Mouse (Mus musculus) hindbrain, embryonic 14.5 days (tissue): ENCODE data around the gene Slc8a3. TPM values are rescaled to one million over a fixed set of nuclear protein-coding genes. Genes with fewer than 3 reads are reported as not detected.

Experiments
- ATAC-seq: fragments of 200-750 bp; cut with Nextera tagmentation; 2 replicates; pipeline ENCODE4 v1.8.0; 2017; ENCODE audit warnings: moderate number of reproducible peaks, mild to moderate bottlenecking, moderate TSS enrichment, moderate library complexity; ENCODE audit not compliant: low FRiP score
- DNase-seq: peaks from one replicate; pipeline ENCODE4 v3.0.0-alpha.2; 2015; ENCODE audit warnings: low spot score
- H3K27ac ChIP-seq: fragments of 300-500 bp; sonication (generic); 2 replicates; pipeline ENCODE4 v1.5.1; 2014; ENCODE audit warnings: mild to moderate bottlenecking, moderate library complexity
- H3K27me3 ChIP-seq: fragments of 300-500 bp; sonication (generic); 2 replicates; pipeline ENCODE4 v1.6.1; 2014; ENCODE audit warnings: mild to moderate bottlenecking, low read length, mixed read lengths; ENCODE audit not compliant: control insufficient read depth, insufficient read depth
- H3K36me3 ChIP-seq: fragments of 300-500 bp; sonication (generic); replicated peaks from 2 replicates; pipeline ENCODE4 v1.6.1; 2014; ENCODE audit not compliant: control insufficient read depth, insufficient read depth
- H3K4me1 ChIP-seq: fragments of 300-500 bp; sonication (generic); replicated peaks from 2 replicates; pipeline ENCODE4 v1.6.1; 2014; ENCODE audit warnings: antibody characterized with exemption, low read length, mixed read lengths; ENCODE audit not compliant: control insufficient read depth, insufficient read depth
- H3K4me2 ChIP-seq: fragments of 300-500 bp; sonication (generic); replicated peaks from 2 replicates; pipeline ENCODE4 v1.6.1; 2014; ENCODE audit warnings: mild to moderate bottlenecking, moderate library complexity
- H3K4me3 ChIP-seq: fragments of 300-500 bp; sonication (generic); replicated peaks from 2 replicates; pipeline ENCODE4 v1.5.1; 2014; ENCODE audit warnings: mild to moderate bottlenecking, low read length
- H3K9ac ChIP-seq: fragments of 300-500 bp; sonication (generic); 2 replicates; pipeline ENCODE4 v1.6.1; 2014
- H3K9me3 ChIP-seq: fragments of 300-500 bp; sonication (generic); 2 replicates; pipeline ENCODE4 v1.6.1; 2016; ENCODE audit warnings: low read length; ENCODE audit not compliant: control insufficient read depth
- WGBS: fragments of 180-500 bp; shearing (Covaris S2); extraction: QIAGEN DNeasy Blood & Tissue Kit; methylation state at CpG from one replicate; pipeline ENCODE4 v1.1.7; 2014; 5-methylcytosine and 5-hydroxymethylcytosine counted together
- polyA plus RNA-seq: library from polyadenylated mRNA; unstranded; fragments of >200 nt; fragmentation: Nextera tagmentation; extraction: Ambion mirVana; gene quantifications from 2 replicates; pipeline ENCODE4 v1.2.1, GENCODE M21; 2014

Gene Slc8a3
- polyA plus RNA-seq, 1 experiment from 2014 or later: 12.1 TPM

- DNase-seq (no peak), ATAC-seq (no peak)
- Histone ChIP-seq H3K4me1 (no peaks in the 10 kb centered on the region), H3K9me3 (no peaks in the 10 kb centered on the region), H3K4me3 (no peak overlapping the region), H3K27ac (no peak overlapping the region), H3K4me2 (no peak overlapping the region), H3K27me3 (no peaks in the 10 kb centered on the region), H3K36me3 (no peaks in the 10 kb centered on the region), H3K9ac (no peak overlapping the region)
- 78% methylated on average over 7 of the region's 7 CpGs for WGBS
These were observed 88.0 kb downstream of the Slc8a3 start for GRCm38 (mm10) chr12:81244954-81245353.

- H3K4me2 ChIP-seq: no peak overlapping the region
- H3K36me3 ChIP-seq: no peaks in the 10 kb centered on the region
- no peaks in the 10 kb centered on the region for H3K4me1 ChIP-seq
- H3K9me3 ChIP-seq: no peaks in the 10 kb centered on the region
- ATAC-seq (no peak), DNase-seq (no peak)
- WGBS: 83% methylated on average over 1 of the region's 1 CpGs
- no peak overlapping the region for H3K9ac ChIP-seq
- no peak overlapping the region for H3K27ac ChIP-seq
- no peak overlapping the region for H3K4me3 ChIP-seq
- no peaks in the 10 kb centered on the region for H3K27me3 ChIP-seq
These were observed 88.5 kb downstream of the Slc8a3 start for GRCm38 (mm10) chr12:81244492-81244891.

- no peak for DNase-seq
- WGBS: 94% methylated on average over 2 of the region's 2 CpGs
- no peak overlapping the region for H3K4me3 ChIP-seq
These were observed 91.3 kb downstream of the Slc8a3 start for GRCm38 (mm10) chr12:81241676-81242075.

GRCm38 (mm10) chr12:81241096-81241495 lies 91.9 kb downstream of the Slc8a3 start:
- no peak overlapping the region for H3K4me3 ChIP-seq
- ATAC-seq: no peak
- DNase-seq: no peak
- no peak overlapping the region for H3K4me2 ChIP-seq
- no peaks in the 10 kb centered on the region for H3K36me3 ChIP-seq
- H3K4me1 ChIP-seq: no peaks in the 10 kb centered on the region
- H3K27ac ChIP-seq: no peak overlapping the region
- H3K9me3 ChIP-seq: no peaks in the 10 kb centered on the region
- 80% methylated on average over 4 of the region's 4 CpGs for WGBS
- no peaks in the 10 kb centered on the region for H3K27me3 ChIP-seq
- H3K9ac ChIP-seq: no peak overlapping the region

More at GRCm38 (mm10) chr12:81241676-81242075, 91.3 kb downstream of the Slc8a3 start:
- ATAC-seq: no peak
- no peaks in the 10 kb centered on the region for H3K4me1 ChIP-seq
- H3K9me3 ChIP-seq: no peaks in the 10 kb centered on the region
- no peak overlapping the region for H3K9ac ChIP-seq
- no peak overlapping the region for H3K4me2 ChIP-seq
- H3K27ac ChIP-seq: no peak overlapping the region
- no peaks in the 10 kb centered on the region for H3K36me3 ChIP-seq
- no peaks in the 10 kb centered on the region for H3K27me3 ChIP-seq

- H3K9ac ChIP-seq: no peak overlapping the region
- WGBS: 98% methylated on average over 1 of the region's 1 CpGs
- H3K36me3 ChIP-seq: no peaks in the 10 kb centered on the region
These were observed 95.8 kb downstream of the Slc8a3 start for GRCm38 (mm10) chr12:81237158-81237557.

GRCm38 (mm10) chr12:81235456-81236330 lies 97.3 kb downstream of the Slc8a3 start:
- Histone ChIP-seq H3K4me3 (no peak overlapping the region), H3K27ac (no peak overlapping the region), H3K36me3 (no peaks in the 10 kb centered on the region), H3K9me3 (no peaks in the 10 kb centered on the region), H3K27me3 (no peaks in the 10 kb centered on the region), H3K4me1 (no peaks in the 10 kb centered on the region), H3K9ac (no peak overlapping the region), H3K4me2 (no peak overlapping the region)
- WGBS: 86% methylated on average over 10 of the region's 10 CpGs
- ATAC-seq: no peak
- no peak for DNase-seq

More at GRCm38 (mm10) chr12:81237158-81237557, 95.8 kb downstream of the Slc8a3 start:
- no peak for ATAC-seq
- no peaks in the 10 kb centered on the region for H3K27me3 ChIP-seq
- no peak overlapping the region for H3K27ac ChIP-seq
- H3K9me3 ChIP-seq: no peaks in the 10 kb centered on the region
- no peak overlapping the region for H3K4me3 ChIP-seq
- no peak for DNase-seq
- H3K4me1 ChIP-seq: no peaks in the 10 kb centered on the region
- H3K4me2 ChIP-seq: no peak overlapping the region

GRCm38 (mm10) chr12:81233746-81234380 lies 99.1 kb downstream of the Slc8a3 start:
- Histone ChIP-seq H3K4me1 (no peaks in the 10 kb centered on the region), H3K9me3 (no peaks in the 10 kb centered on the region), H3K27me3 (no peaks in the 10 kb centered on the region), H3K4me3 (no peak overlapping the region), H3K36me3 (no peaks in the 10 kb centered on the region), H3K4me2 (no peak overlapping the region), H3K27ac (no peak overlapping the region), H3K9ac (no peak overlapping the region)
- no peak for DNase-seq
- ATAC-seq: no peak
- WGBS: 91% methylated on average over 1 of the region's 1 CpGs

- Histone ChIP-seq H3K36me3 (no peaks in the 10 kb centered on the region), H3K9ac (no peak overlapping the region), H3K4me2 (no peak overlapping the region), H3K9me3 (no peaks in the 10 kb centered on the region), H3K4me1 (peaks cover 27% of the 10 kb centered on the region), H3K4me3 (no peak overlapping the region), H3K27me3 (no peaks in the 10 kb centered on the region), H3K27ac (0 out of 2 replicates have a peak overlapping the region, but pooled peaks have one; percentile 28)
- no peak for ATAC-seq
- WGBS: 63% methylated on average over 5 of the region's 5 CpGs
- DNase-seq: peak; percentile 65
These were observed 105.1 kb downstream of the Slc8a3 start for GRCm38 (mm10) chr12:81227767-81228460.

GRCm38 (mm10) chr12:81226590-81226989 lies 106.4 kb downstream of the Slc8a3 start:
- H3K4me1 ChIP-seq: peaks cover 27% of the 10 kb centered on the region
- peak overlapping the region; percentile 33; the same call in 1 of the 2 replicates for H3K27ac ChIP-seq
- H3K9ac ChIP-seq: no peak overlapping the region
- no peak overlapping the region for H3K4me3 ChIP-seq
- ATAC-seq (no peak), DNase-seq (no peak)
- no peak overlapping the region for H3K4me2 ChIP-seq
- no peaks in the 10 kb centered on the region for H3K9me3 ChIP-seq
- H3K36me3 ChIP-seq: no peaks in the 10 kb centered on the region
- H3K27me3 ChIP-seq: no peaks in the 10 kb centered on the region
- 59% methylated on average over 3 of the region's 3 CpGs for WGBS
